Mouse (Mus musculus) right cerebral cortex, postnatal 10 days (tissue): Measurements from ENCODE around the gene Ears2.

Source experiments
- DNase-seq, 2 experiments: peaks; one replicate each; pipeline ENCODE4 v3.0.0; 2021; ENCODE audit warnings: low spot score in 2 of 2

The Ears2 gene

GRCm38 (mm10) chr7:122045181-122045634 lies 21.9 kb downstream of the Ears2 start:
- DNase-seq = peak in 1 of 2 experiments; percentile 52

GRCm38 (mm10) chr7:122044106-122044505 lies 23.0 kb downstream of the Ears2 start:
- DNase-seq = peak in 1 of 2 experiments; percentile 25

GRCm38 (mm10) chr7:122034348-122034747 lies 32.7 kb downstream of the Ears2 start:
- no peak for DNase-seq

GRCm38 (mm10) chr7:122033371-122033770 lies 33.7 kb downstream of the Ears2 start:
- DNase-seq = peak in 1 of 2 experiments; percentile 26

GRCm38 (mm10) chr7:122022131-122022530 lies 44.9 kb downstream of the Ears2 start:
- DNase-seq = no peak

- DNase-seq = peak; percentile 91 to 94
Measured at GRCm38 (mm10) chr7:122020667-122021354, 46.3 kb downstream of the Ears2 start, which contains the start of gene Gga2. TSS of gene Gga2 (minus strand) at chr7:122021222.

GRCm38 (mm10) chr7:122020273-122020666 lies 46.8 kb downstream of the Ears2 start:
- DNase-seq = no peak

- peak; percentile 46 to 62 for DNase-seq
Measured at GRCm38 (mm10) chr7:122018978-122019377, 48.1 kb downstream of the Ears2 start.

GRCm38 (mm10) chr7:122018247-122018646 lies 48.8 kb downstream of the Ears2 start:
- DNase-seq = no peak

GRCm38 (mm10) chr7:122015734-122016133 lies 51.3 kb downstream of the Ears2 start:
- no peak for DNase-seq

- DNase-seq = no peak
Measured at GRCm38 (mm10) chr7:122015105-122015504, 52.0 kb downstream of the Ears2 start.

- no peak for DNase-seq
Measured at GRCm38 (mm10) chr7:122012949-122013348, 54.1 kb downstream of the Ears2 start.

- DNase-seq = no peak
Measured at GRCm38 (mm10) chr7:122012370-122012769, 54.7 kb downstream of the Ears2 start.

GRCm38 (mm10) chr7:122000396-122000795 lies 66.7 kb downstream of the Ears2 start:
- DNase-seq = no peak

GRCm38 (mm10) chr7:121995961-121996360 lies 71.1 kb downstream of the Ears2 start:
- no peak for DNase-seq
